Mouse (Mus musculus) hindbrain, embryonic 16.5 days (tissue): Measurements from ENCODE around the gene Hic2. TPM values are rescaled to one million over a fixed set of nuclear protein-coding genes. Genes with fewer than 3 reads are reported as not detected.

ENCODE experiments used
- ATAC-seq: fragments of 200-750 bp; cut with Nextera tagmentation; 2 replicates; pipeline ENCODE4 v1.8.0; 2017; ENCODE audit warnings: moderate TSS enrichment, moderate library complexity
- H3K27ac ChIP-seq: fragments of 300-500 bp; sonication (generic); 2 replicates; pipeline ENCODE4 v1.5.1; 2014; ENCODE audit warnings: low read depth, mild to moderate bottlenecking, control low read depth, low read length, moderate library complexity
- H3K27me3 ChIP-seq: fragments of 300-500 bp; sonication (generic); replicated peaks from 2 replicates; pipeline ENCODE4 v1.6.1; 2014; ENCODE audit warnings: low read length; ENCODE audit not compliant: control insufficient read depth, insufficient read depth
- H3K36me3 ChIP-seq: fragments of 300-500 bp; sonication (generic); 2 replicates; pipeline ENCODE4 v1.6.1; 2014; ENCODE audit warnings: mild to moderate bottlenecking, low read length, moderate library complexity, mixed read lengths; ENCODE audit not compliant: control insufficient read depth, insufficient read depth
- H3K4me1 ChIP-seq: fragments of 300-500 bp; sonication (generic); 2 replicates; pipeline ENCODE4 v1.6.1; 2014; ENCODE audit warnings: low read depth, low read length; ENCODE audit not compliant: control insufficient read depth, insufficient read depth
- H3K4me2 ChIP-seq: fragments of 300-500 bp; sonication (generic); 2 replicates; pipeline ENCODE4 v1.6.1; 2014; ENCODE audit warnings: mild to moderate bottlenecking, low read length, control low read depth, moderate library complexity
- H3K4me3 ChIP-seq: fragments of 300-500 bp; sonication (generic); 2 replicates; pipeline ENCODE4 v1.5.1; 2014; ENCODE audit warnings: mild to moderate bottlenecking, low read length, control low read depth, moderate library complexity
- H3K9ac ChIP-seq: fragments of 300-500 bp; sonication (generic); 2 replicates; pipeline ENCODE4 v1.6.1; 2014; ENCODE audit warnings: low read depth, mild to moderate bottlenecking, control low read depth, low read length, moderate library complexity
- H3K9me3 ChIP-seq: fragments of 300-500 bp; sonication (generic); 2 replicates; pipeline ENCODE4 v1.6.1; 2014; ENCODE audit warnings: mild to moderate bottlenecking, low read length, moderate library complexity; ENCODE audit not compliant: control insufficient read depth
- WGBS: fragments of 180-500 bp; shearing (Covaris S2); extraction: QIAGEN DNeasy Blood & Tissue Kit; methylation state at CpG from one replicate; pipeline ENCODE4 v1.1.7; 2014; 5-methylcytosine and 5-hydroxymethylcytosine counted together
- polyA plus RNA-seq: library from polyadenylated mRNA; unstranded; fragments of >200 nt; fragmentation: Nextera tagmentation; extraction: Ambion mirVana; gene quantifications from 2 replicates; pipeline ENCODE4 v1.2.1, GENCODE M21; 2015

Hic2 gene
- polyA plus RNA-seq, 1 experiment from 2014 or later: 6.1 TPM

GRCm38 (mm10) chr16:17312531-17312930 is 79.2 kb downstream of the Hic2 start:
- Histone ChIP-seq H3K9ac (no peak overlapping the region), H3K9me3 (no peaks in the 10 kb centered on the region), H3K27ac (no peak overlapping the region), H3K4me1 (no peaks in the 10 kb centered on the region), H3K4me3 (no peak overlapping the region), H3K36me3 (peaks cover 55% of the 10 kb centered on the region), H3K4me2 (no peak overlapping the region), H3K27me3 (no peaks in the 10 kb centered on the region)
- WGBS: 95% methylated on average over 5 of the region's 5 CpGs
- no peak for ATAC-seq

Other genes starting within 250 kb of the Hic2 start
- gene Ypel1, start 163.9 kb upstream of the Hic2 start, polyA plus RNA-seq: 104 and 114 TPM in 2 replicates
- 135 and 142 TPM in 2 replicates for gene Ppil2, start 122.3 kb upstream of the Hic2 start, polyA plus RNA-seq
- gene 2610318N02Rik, start 108.4 kb upstream of the Hic2 start, polyA plus RNA-seq: 13.0 and 13.3 TPM in 2 replicates
- gene Sdf2l1, start 101.2 kb upstream of the Hic2 start, polyA plus RNA-seq: 37.8 and 39.6 TPM in 2 replicates
- gene Ydjc, start 89.0 kb upstream of the Hic2 start, polyA plus RNA-seq: 52.1 and 56.7 TPM in 2 replicates
- 3.7 and 3.9 TPM in 2 replicates for gene Ccdc116, start 86.3 kb upstream of the Hic2 start, polyA plus RNA-seq
- gene Ube2l3, start 30.9 kb upstream of the Hic2 start, polyA plus RNA-seq: 294 and 296 TPM in 2 replicates
- gene Rimbp3, start 25.0 kb upstream of the Hic2 start, polyA plus RNA-seq: 1.7 and 1.9 TPM in 2 replicates
- 85.8 and 111 TPM in 2 replicates for gene Tmem191c, start 42.5 kb downstream of the Hic2 start, polyA plus RNA-seq
- 4.4 and 6.0 TPM in 2 replicates for gene Serpind1, start 97.8 kb downstream of the Hic2 start, polyA plus RNA-seq
- gene Snap29, start 172.4 kb downstream of the Hic2 start, polyA plus RNA-seq: 24.2 and 24.4 TPM in 2 replicates
- gene Pi4ka, start 172.7 kb downstream of the Hic2 start, polyA plus RNA-seq: 58.1 and 70.6 TPM in 2 replicates
- gene Crkl, start 218.4 kb downstream of the Hic2 start, polyA plus RNA-seq: 74.3 and 74.6 TPM in 2 replicates